Mouse (Mus musculus) liver, postnatal 0 days (tissue): Measurements from ENCODE around the gene Tns1.

Source experiments
- CTCF ChIP-seq: sonication (generic); IDR thresholded peaks from 2 replicates; pipeline ENCODE4 v1.5.1; 2016; ENCODE audit warnings: antibody characterized with exemption, low read depth
- EP300 ChIP-seq: IDR thresholded peaks from 2 replicates; pipeline ENCODE4 v1.6.1; 2016; ENCODE audit warnings: antibody characterized with exemption, low read depth, mild to moderate bottlenecking

DNA sequence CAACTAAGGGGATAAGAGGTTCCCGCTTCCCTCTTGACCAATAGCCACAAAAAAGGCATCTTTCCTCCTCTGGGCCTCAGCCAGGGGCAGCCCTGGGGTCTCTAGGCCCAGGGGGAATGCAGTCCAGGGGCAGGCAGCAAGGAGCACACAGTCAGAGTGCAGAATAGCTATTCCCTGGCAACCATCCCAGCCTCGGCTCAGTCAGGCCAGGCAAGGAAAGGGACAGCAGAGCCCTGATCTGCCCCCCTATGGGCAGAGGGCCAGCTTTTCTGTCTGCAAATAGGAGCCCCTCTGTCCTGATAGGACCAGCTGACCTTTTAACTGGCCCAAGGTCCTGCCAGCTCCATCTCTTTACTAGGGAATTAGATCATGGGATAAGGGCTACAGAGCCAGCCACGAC lies 145.0 kb downstream of the Tns1 start:
- TF ChIP-seq CTCF = no peak
- TF ChIP-seq EP300 = no peak
